Mouse (Mus musculus) neural tube, embryonic 12.5 days (tissue): ENCODE data around the gene Acta2. TPM values are rescaled to one million over a fixed set of nuclear protein-coding genes. Genes with fewer than 3 reads are reported as not detected.

Experiments
- ATAC-seq: fragments of 200-750 bp; cut with Nextera tagmentation; 2 replicates; pipeline ENCODE4 v1.8.0; 2017; ENCODE audit warnings: low read depth, mild to moderate bottlenecking, moderate TSS enrichment, moderate library complexity; ENCODE audit not compliant: low FRiP score
- H3K27ac ChIP-seq: fragments of 300-500 bp; sonication (generic); 2 replicates; pipeline ENCODE4 v1.5.1; 2016
- H3K27me3 ChIP-seq: fragments of 300-500 bp; sonication (generic); replicated peaks from 2 replicates; pipeline ENCODE4 v1.6.1; 2016; ENCODE audit warnings: mild to moderate bottlenecking
- H3K36me3 ChIP-seq: fragments of 300-500 bp; sonication (generic); 2 replicates; pipeline ENCODE4 v1.6.1; 2016; ENCODE audit warnings: mild to moderate bottlenecking
- H3K4me1 ChIP-seq: fragments of 300-500 bp; sonication (generic); 2 replicates; pipeline ENCODE4 v1.6.1; 2016
- H3K4me2 ChIP-seq: fragments of 300-500 bp; sonication (generic); replicated peaks from 2 replicates; pipeline ENCODE4 v1.6.1; 2016; ENCODE audit warnings: mild to moderate bottlenecking
- H3K4me3 ChIP-seq: fragments of 300-500 bp; sonication (generic); 2 replicates; pipeline ENCODE4 v1.5.1; 2016
- H3K9ac ChIP-seq: fragments of 300-500 bp; sonication (generic); 2 replicates; pipeline ENCODE4 v1.6.1; 2016; ENCODE audit warnings: mild to moderate bottlenecking
- H3K9me3 ChIP-seq: fragments of 300-500 bp; sonication (generic); 2 replicates; pipeline ENCODE4 v1.6.1; 2016; ENCODE audit warnings: mild to moderate bottlenecking
- WGBS: fragments of 180-500 bp; shearing (Covaris S2); methylation state at CpG from one replicate; pipeline ENCODE4 v1.1.7; 2016; 5-methylcytosine and 5-hydroxymethylcytosine counted together
- polyA plus RNA-seq: library from polyadenylated mRNA; unstranded; fragments of >200 nt; fragmentation: Nextera tagmentation; extraction: Ambion mirVana; gene quantifications from 2 replicates; pipeline ENCODE4 v1.2.1, GENCODE M21; 2016

Gene Acta2
- polyA plus RNA-seq, 1 experiment from 2014 or later = 45.0 TPM

- Histone ChIP-seq H3K4me1 (no peaks in the 10 kb centered on the region), H3K9ac (no peak overlapping the region), H3K27me3 (no peaks in the 10 kb centered on the region), H3K4me3 (no peak overlapping the region), H3K27ac (no peak overlapping the region), H3K4me2 (no peak overlapping the region), H3K9me3 (no peaks in the 10 kb centered on the region), H3K36me3 (no peaks in the 10 kb centered on the region)
- no peak for ATAC-seq
- WGBS = 96% methylated on average over 2 of the region's 2 CpGs
Observed at GRCm38 (mm10) chr19:34237746-34238145, 17.6 kb downstream of the Acta2 start.

- WGBS = 95% methylated on average over 3 of the region's 3 CpGs
- no peak for ATAC-seq
- no peaks in the 10 kb centered on the region for H3K27me3 ChIP-seq
Observed at GRCm38 (mm10) chr19:34236049-34236448, 19.3 kb downstream of the Acta2 start.

GRCm38 (mm10) chr19:34233944-34234343 lies 21.4 kb downstream of the Acta2 start:
- no peak overlapping the region for H3K27ac ChIP-seq
- 72% methylated on average over 14 of the region's 14 CpGs for WGBS
- H3K4me3 ChIP-seq = no peak overlapping the region
- no peak overlapping the region for H3K4me2 ChIP-seq
- no peaks in the 10 kb centered on the region for H3K9me3 ChIP-seq
- no peak for ATAC-seq
- H3K9ac ChIP-seq = no peak overlapping the region
- no peaks in the 10 kb centered on the region for H3K27me3 ChIP-seq
- no peaks in the 10 kb centered on the region for H3K4me1 ChIP-seq
- no peaks in the 10 kb centered on the region for H3K36me3 ChIP-seq

More at GRCm38 (mm10) chr19:34236049-34236448, 19.3 kb downstream of the Acta2 start:
- no peaks in the 10 kb centered on the region for H3K4me1 ChIP-seq
- no peaks in the 10 kb centered on the region for H3K36me3 ChIP-seq
- H3K4me3 ChIP-seq = no peak overlapping the region
- H3K9me3 ChIP-seq = no peaks in the 10 kb centered on the region
- H3K9ac ChIP-seq = no peak overlapping the region
- H3K4me2 ChIP-seq = no peak overlapping the region
- H3K27ac ChIP-seq = no peak overlapping the region

- Histone ChIP-seq H3K9ac (no peak overlapping the region), H3K4me2 (no peak overlapping the region), H3K4me1 (no peaks in the 10 kb centered on the region), H3K9me3 (no peaks in the 10 kb centered on the region), H3K4me3 (no peak overlapping the region), H3K27ac (no peak overlapping the region), H3K36me3 (no peaks in the 10 kb centered on the region), H3K27me3 (no peaks in the 10 kb centered on the region)
- 57% methylated on average over 5 of the region's 5 CpGs for WGBS
- no peak for ATAC-seq
Observed at GRCm38 (mm10) chr19:34232326-34232725, 23.1 kb downstream of the Acta2 start.

- no peaks in the 10 kb centered on the region for H3K9me3 ChIP-seq
- H3K4me3 ChIP-seq = no peak overlapping the region
- H3K4me1 ChIP-seq = no peaks in the 10 kb centered on the region
- no peak for ATAC-seq
- no peak overlapping the region for H3K9ac ChIP-seq
- no peaks in the 10 kb centered on the region for H3K27me3 ChIP-seq
- no peak overlapping the region for H3K27ac ChIP-seq
- WGBS = 75% methylated on average over 7 of the region's 7 CpGs
- no peak overlapping the region for H3K4me2 ChIP-seq
- no peaks in the 10 kb centered on the region for H3K36me3 ChIP-seq
Observed at GRCm38 (mm10) chr19:34231596-34231995, 23.8 kb downstream of the Acta2 start.

- Histone ChIP-seq H3K9ac (no peak overlapping the region), H3K4me3 (no peak overlapping the region), H3K4me1 (no peaks in the 10 kb centered on the region), H3K9me3 (no peaks in the 10 kb centered on the region), H3K27me3 (no peaks in the 10 kb centered on the region), H3K4me2 (no peak overlapping the region), H3K27ac (no peak overlapping the region), H3K36me3 (no peaks in the 10 kb centered on the region)
- ATAC-seq = no peak
- WGBS = 94% methylated on average over 3 of the region's 3 CpGs
Observed at GRCm38 (mm10) chr19:34222805-34223204, 32.6 kb downstream of the Acta2 start.

GRCm38 (mm10) chr19:34220732-34221380 lies 34.5 kb downstream of the Acta2 start:
- Histone ChIP-seq H3K9me3 (no peaks in the 10 kb centered on the region), H3K27me3 (no peaks in the 10 kb centered on the region), H3K4me3 (no peak overlapping the region), H3K27ac (no peak overlapping the region), H3K9ac (no peak overlapping the region), H3K4me1 (no peaks in the 10 kb centered on the region), H3K36me3 (no peaks in the 10 kb centered on the region), H3K4me2 (no peak overlapping the region)
- no peak for ATAC-seq
- WGBS = 80% methylated on average over 3 of the region's 3 CpGs

GRCm38 (mm10) chr19:34219260-34219968 lies 36.0 kb downstream of the Acta2 start:
- no peaks in the 10 kb centered on the region for H3K9me3 ChIP-seq
- H3K27me3 ChIP-seq = no peaks in the 10 kb centered on the region
- no peak overlapping the region for H3K4me2 ChIP-seq
- H3K9ac ChIP-seq = no peak overlapping the region
- H3K4me1 ChIP-seq = no peaks in the 10 kb centered on the region
- 86% methylated on average over 5 of the region's 5 CpGs for whole genome bisulfite sequencing
- no peak overlapping the region for H3K27ac ChIP-seq
- H3K4me3 ChIP-seq = no peak overlapping the region
- ATAC-seq = no peak
- no peaks in the 10 kb centered on the region for H3K36me3 ChIP-seq

GRCm38 (mm10) chr19:34217761-34218160 lies 37.6 kb downstream of the Acta2 start:
- WGBS = 82% methylated on average over 3 of the region's 3 CpGs

GRCm38 (mm10) chr19:34216956-34217355 lies 38.4 kb downstream of the Acta2 start:
- Histone ChIP-seq H3K27ac (no peak overlapping the region), H3K9ac (no peak overlapping the region), H3K4me2 (no peak overlapping the region), H3K36me3 (no peaks in the 10 kb centered on the region), H3K9me3 (no peaks in the 10 kb centered on the region), H3K27me3 (no peaks in the 10 kb centered on the region), H3K4me3 (no peak overlapping the region), H3K4me1 (no peaks in the 10 kb centered on the region)
- WGBS = 82% methylated on average over 5 of the region's 5 CpGs
- ATAC-seq = no peak

More at GRCm38 (mm10) chr19:34217761-34218160, 37.6 kb downstream of the Acta2 start:
- no peak overlapping the region for H3K9ac ChIP-seq
- H3K27ac ChIP-seq = no peak overlapping the region
- ATAC-seq = no peak
- no peaks in the 10 kb centered on the region for H3K9me3 ChIP-seq
- H3K36me3 ChIP-seq = no peaks in the 10 kb centered on the region
- no peaks in the 10 kb centered on the region for H3K27me3 ChIP-seq
- H3K4me1 ChIP-seq = no peaks in the 10 kb centered on the region
- no peak overlapping the region for H3K4me2 ChIP-seq
- H3K4me3 ChIP-seq = no peak overlapping the region

GRCm38 (mm10) chr19:34214136-34214535 lies 41.3 kb downstream of the Acta2 start:
- Histone ChIP-seq H3K4me1 (no peaks in the 10 kb centered on the region), H3K4me2 (no peak overlapping the region), H3K4me3 (no peak overlapping the region), H3K9me3 (no peaks in the 10 kb centered on the region), H3K36me3 (no peaks in the 10 kb centered on the region), H3K9ac (no peak overlapping the region), H3K27ac (no peak overlapping the region), H3K27me3 (no peaks in the 10 kb centered on the region)
- WGBS = 59% methylated on average over 4 of the region's 4 CpGs
- ATAC-seq = no peak

- Histone ChIP-seq H3K27me3 (no peaks in the 10 kb centered on the region), H3K9ac (no peak overlapping the region), H3K9me3 (no peaks in the 10 kb centered on the region), H3K36me3 (no peaks in the 10 kb centered on the region), H3K4me3 (no peak overlapping the region), H3K4me1 (no peaks in the 10 kb centered on the region), H3K27ac (no peak overlapping the region), H3K4me2 (no peak overlapping the region)
- ATAC-seq = no peak
Observed at GRCm38 (mm10) chr19:34213251-34213645, 42.1 kb downstream of the Acta2 start.
